Comparison of ENCODE assay signal across 11 mouse cellular contexts in the genomic region with DNA sequence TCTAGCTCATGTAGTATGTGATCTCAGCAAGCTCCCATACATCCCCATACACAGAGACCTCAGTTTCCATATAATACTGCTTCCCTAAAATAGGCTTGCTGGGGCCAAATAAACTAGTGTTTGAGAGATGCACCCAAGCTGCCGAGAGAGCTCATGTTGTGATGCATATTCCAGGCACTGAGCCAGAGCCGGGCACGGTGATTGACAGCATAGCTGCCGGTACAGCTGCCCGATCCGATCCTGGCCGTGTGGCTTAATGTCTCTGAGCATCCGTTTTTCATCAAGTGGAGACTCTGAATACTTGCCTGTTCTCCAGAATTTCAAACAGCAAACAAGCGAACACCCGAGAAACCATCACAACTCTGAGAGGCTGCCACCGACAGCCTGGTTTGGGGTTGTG. TPM values are rescaled to one million over a fixed set of nuclear protein-coding genes. Genes with fewer than 3 reads are reported as not detected.
DNase-seq lines count a peak whose midpoint lies in the region; ATAC-seq lines count a peak whose summit lies in the region.
"Had no signal": no experiment of that assay in that cellular context is flagged by ENCODE, and none has a peak within 500 bp of the region (broad histone marks: within the 10 kb centered on the region; RNA-seq: fewer than 3 reads in every experiment).

No protein-coding gene starts in this region.

- peak; percentile 83 for DNase-seq in forebrain, embryonic 14.5 days (ENCODE audit: low spot score)
- peak; percentile 37 for DNase-seq in NIH3T3 (ENCODE audit: low read depth)
- peak; percentile 57 for DNase-seq in gastrocnemius, postnatal 10 days
- DNase-seq in left cerebral cortex, postnatal 4 days: peak; percentile 69
- no peak for DNase-seq in testis, postnatal 10 days (ENCODE audit: low spot score)
- DNase-seq in spleen, postnatal 14 days (ENCODE audit: low spot score in 2 of 2): no peak
- DNase-seq in cerebellum, adult 11-12 months: no peak

- no peak overlapping the region for H3K4me2 ChIP-seq in forebrain, embryonic 14.5 days (ENCODE audit: low read length)
- no peak overlapping the region for H3K4me2 ChIP-seq in forebrain, embryonic 12.5 days
- H3K4me2 ChIP-seq: intestine, embryonic 15.5 days; limb, embryonic 13.5 days; neural tube, embryonic 15.5 days had no signal

- intact Hi-C loops in left cerebral cortex, postnatal 4 days (cut with DNase I): no loop called here

- no peaks in the 10 kb centered on the region for H3K4me1 ChIP-seq in forebrain, embryonic 14.5 days (ENCODE audit: control insufficient read depth, insufficient read depth, low read length)
- H3K4me1 ChIP-seq in forebrain, embryonic 12.5 days: no peaks in the 10 kb centered on the region
- H3K4me1 ChIP-seq: intestine, embryonic 15.5 days; limb, embryonic 13.5 days; neural tube, embryonic 15.5 days had no signal

- H3K4me3 ChIP-seq in forebrain, embryonic 14.5 days (ENCODE audit: low read depth, low read length): no peak overlapping the region
- H3K4me3 ChIP-seq in forebrain, embryonic 12.5 days (replicated peaks): no peak overlapping the region
- H3K4me3 ChIP-seq: intestine, embryonic 15.5 days; limb, embryonic 13.5 days; neural tube, embryonic 15.5 days had no signal

- 0 out of 2 replicates have a peak overlapping the region, but pooled peaks have one; percentile 18 for H3K27ac ChIP-seq in forebrain, embryonic 14.5 days (ENCODE audit: low read depth, low read length)
- H3K27ac ChIP-seq in forebrain, embryonic 12.5 days: no peak overlapping the region
- H3K27ac ChIP-seq: intestine, embryonic 15.5 days; limb, embryonic 13.5 days; neural tube, embryonic 15.5 days had no signal

- H3K9me3 ChIP-seq in forebrain, embryonic 14.5 days (replicated peaks; ENCODE audit: control insufficient read depth, low read length): no peaks in the 10 kb centered on the region
- H3K9me3 ChIP-seq in forebrain, embryonic 12.5 days: no peaks in the 10 kb centered on the region
- H3K9me3 ChIP-seq: intestine, embryonic 15.5 days; neural tube, embryonic 15.5 days had no signal

- H3K27me3 ChIP-seq in forebrain, embryonic 14.5 days (replicated peaks; ENCODE audit: control insufficient read depth, insufficient read depth, low read length): no peaks in the 10 kb centered on the region
- no peaks in the 10 kb centered on the region for H3K27me3 ChIP-seq in forebrain, embryonic 12.5 days
- H3K27me3 ChIP-seq: intestine, embryonic 15.5 days; limb, embryonic 13.5 days; neural tube, embryonic 15.5 days had no signal

- H3K36me3 ChIP-seq in forebrain, embryonic 14.5 days (ENCODE audit: control insufficient read depth, insufficient read depth, low read length): no peaks in the 10 kb centered on the region
- H3K36me3 ChIP-seq in forebrain, embryonic 12.5 days (replicated peaks): no peaks in the 10 kb centered on the region
- H3K36me3 ChIP-seq: intestine, embryonic 15.5 days; limb, embryonic 13.5 days; neural tube, embryonic 15.5 days had no signal

- ATAC-seq in forebrain, embryonic 14.5 days: peak; percentile 88
- no peak for ATAC-seq in forebrain, embryonic 12.5 days (ENCODE audit: low FRiP score)
- ATAC-seq: intestine, embryonic 15.5 days had no signal

- WGBS in forebrain, embryonic 14.5 days: 57% methylated on average over 11 of the region's 11 CpGs
- WGBS in forebrain, embryonic 12.5 days: 80% methylated on average over 11 of the region's 11 CpGs

- H3K9ac ChIP-seq in forebrain, embryonic 14.5 days (ENCODE audit: low read length): no peak overlapping the region
- no peak overlapping the region for H3K9ac ChIP-seq in forebrain, embryonic 12.5 days
- H3K9ac ChIP-seq: intestine, embryonic 15.5 days; limb, embryonic 13.5 days; neural tube, embryonic 15.5 days had no signal

RNA-seq across cellular contexts. Expression of a gene that starts 42.6 kb away (rescaled TPM):
- polyA plus RNA-seq in forebrain, embryonic 14.5 days (2014; fragmentation: Nextera tagmentation; extraction: Ambion mirVana): 134 and 153 TPM in 2 replicates
- polyA plus RNA-seq in forebrain, embryonic 12.5 days (2016; fragmentation: Nextera tagmentation; extraction: Ambion mirVana): 309 and 310 TPM in 2 replicates
- total RNA-seq in gastrocnemius, postnatal 10 days (2021): 10 to 100 TPM; 50.1 to 55.0 TPM
- total RNA-seq in left cerebral cortex, postnatal 4 days (2021): 100 to 1,000 TPM in 1 of 2 experiments, 10 to 100 TPM in 1; 87.8 to 103 TPM

RNA-seq across cellular contexts. Expression of a gene that starts 42.8 kb away (rescaled TPM):
- 12.2 and 16.3 TPM in 2 replicates for polyA plus RNA-seq in forebrain, embryonic 14.5 days (2014; fragmentation: Nextera tagmentation; extraction: Ambion mirVana)
- polyA plus RNA-seq in forebrain, embryonic 12.5 days (2016; fragmentation: Nextera tagmentation; extraction: Ambion mirVana): 20.9 and 24.1 TPM in 2 replicates
- 1 to 10 TPM; 8.0 to 8.3 TPM for total RNA-seq in gastrocnemius, postnatal 10 days (2021)
- total RNA-seq in left cerebral cortex, postnatal 4 days (2021): 10 to 100 TPM; 22.2 to 27.5 TPM

Comparison
In these comparisons a context has a peak if more than half of its experiments do, and no peak if none do; other contexts are left out.
1. DNase-seq: peak in forebrain, embryonic 14.5 days (single experiment), NIH3T3 (single experiment), gastrocnemius, postnatal 10 days (single experiment) and left cerebral cortex, postnatal 4 days (single experiment); none in testis, postnatal 10 days (single experiment), spleen, postnatal 14 days (0 of 2) and cerebellum, adult 11-12 months (single experiment).